Mouse (Mus musculus) testis, adult 2 months (tissue): ENCODE measurements around the gene Gm42742.

Source experiments
- CTCF ChIP-seq: fragments of 200-500 bp; IDR thresholded peaks from 2 replicates; pipeline ENCODE4 v1.5.1; 2012; ENCODE audit warnings: low read depth, mild to moderate bottlenecking, inconsistent platforms, low read length, moderate library complexity; ENCODE audit not compliant: control insufficient read depth, insufficient read depth, insufficient replicate concordance
- POLR2A ChIP-seq: fragments of 200-500 bp; IDR thresholded peaks from 2 replicates; pipeline ENCODE4 v1.6.1; 2012; ENCODE audit warnings: low read depth, mild to moderate bottlenecking, inconsistent platforms, low read length, moderate library complexity; ENCODE audit not compliant: control insufficient read depth

- peak; percentile 91 for TF ChIP-seq CTCF
- peak; percentile 68 for TF ChIP-seq POLR2A
Measured at GRCm38 (mm10) chr7:126975950-126976866, 44.7 kb downstream of the Gm42742 start, which contains the start of gene Cdiptos.
